In the genomic region with DNA sequence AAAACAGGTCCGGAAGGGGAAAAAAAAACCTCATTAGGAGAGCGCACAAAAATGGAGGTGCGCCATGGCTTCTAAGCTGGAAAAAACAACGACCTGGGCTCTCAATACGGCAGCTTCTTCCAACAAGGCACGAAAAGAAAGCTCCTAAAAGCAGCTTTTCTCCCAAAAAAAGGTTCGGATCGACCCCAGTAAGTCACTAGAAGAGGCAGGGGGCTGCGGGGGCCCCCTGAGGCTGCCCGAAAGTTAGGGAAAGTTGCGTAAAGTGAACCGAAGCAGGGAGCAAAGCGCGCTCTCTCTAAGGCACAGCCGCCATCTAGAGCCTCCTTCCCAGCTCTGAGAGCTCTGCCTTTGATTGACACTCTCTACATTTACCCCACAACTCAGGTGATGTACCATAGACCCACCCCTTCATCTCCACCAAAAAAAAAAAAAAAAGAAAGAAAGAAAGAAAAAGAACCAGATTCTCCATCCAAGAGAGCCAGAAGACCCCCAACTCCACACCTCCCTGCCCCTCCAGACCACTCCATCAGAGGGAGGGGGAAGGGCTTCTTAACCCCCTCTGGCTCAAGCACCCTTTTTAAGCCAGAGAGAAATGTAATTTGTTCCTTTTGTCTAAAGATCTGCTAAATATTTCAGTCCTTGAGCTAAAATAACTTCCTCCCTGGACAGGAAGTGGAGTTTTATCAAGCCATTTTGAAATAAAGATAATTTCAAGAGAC, we compare ENCODE assay signal across 8 mouse cellular contexts. TPM values are rescaled to one million over a fixed set of nuclear protein-coding genes. Genes with fewer than 3 reads are reported as not detected.
A peak's percentile ranks its signal among the peaks of the same experiment; 100 is the strongest.
DNase-seq lines count a peak whose midpoint lies in the region; ATAC-seq lines count a peak whose summit lies in the region.

A gene (minus strand): TSS at position 419 of the 719 bp plus-strand sequence.

- peaks cover 42% of the 10 kb centered on the region for H3K36me3 ChIP-seq in limb, embryonic 10.5 days
- H3K36me3 ChIP-seq in midbrain, embryonic 11.5 days (ENCODE audit: control insufficient read depth, insufficient read depth, low read length), result 0 out of 2 replicates have a peak, but pooled peaks cover under 1% of the 10 kb centered on the region

- no peaks in the 10 kb centered on the region for H3K9me3 ChIP-seq in limb, embryonic 10.5 days (replicated peaks)
- no peaks in the 10 kb centered on the region for H3K9me3 ChIP-seq in midbrain, embryonic 11.5 days (ENCODE audit: control insufficient read depth, low read length)

- peak; percentile 34 for ATAC-seq in activated CD4-positive, CD25-positive, alpha-beta regulatory T cell, adult 4 months
- ATAC-seq in inflammation-experienced regulatory T-cells, adult 6 months, result peak; percentile 48
- peak; percentile 47 for ATAC-seq in midbrain, embryonic 11.5 days (ENCODE audit: low FRiP score)

- peak; percentile 77 for DNase-seq in 3134 (ENCODE audit: extremely low read depth, insufficient read length, low spot score)
- DNase-seq in embryo, embryonic 10.5 days (ENCODE audit: low spot score), result peak; percentile 89
- peak; percentile 52 for DNase-seq in gastrocnemius, postnatal 25 days
- peak; percentile 80 for DNase-seq in limb, embryonic 10.5 days (ENCODE audit: low spot score)
- peak; percentile 97 for DNase-seq in midbrain, embryonic 11.5 days (ENCODE audit: low spot score, missing footprints)
- peak; percentile 53 to 64 for DNase-seq in spleen, adult 18-20 months

- whole genome bisulfite sequencing in limb, embryonic 10.5 days, result 0% methylated on average over 15 of the region's 15 CpGs
- under 1% methylated on average over 15 of the region's 15 CpGs for WGBS in midbrain, embryonic 11.5 days

- H3K27ac ChIP-seq in limb, embryonic 10.5 days, result peak within 1 kb of the TSS; percentile 96
- H3K27ac ChIP-seq in midbrain, embryonic 11.5 days (ENCODE audit: low read depth, low read length), result peak within 1 kb of the TSS; percentile 99

- peak within 1 kb of the TSS; percentile 95 for H3K9ac ChIP-seq in midbrain, embryonic 11.5 days (ENCODE audit: low read length)

- no peaks in the 10 kb centered on the region for H3K27me3 ChIP-seq in limb, embryonic 10.5 days (ENCODE audit: low read depth, poor library complexity, severe bottlenecking)
- H3K27me3 ChIP-seq in midbrain, embryonic 11.5 days (ENCODE audit: control insufficient read depth, insufficient read depth, low read length), result no peaks in the 10 kb centered on the region

- H3K4me3 ChIP-seq in limb, embryonic 10.5 days, result peak within 1 kb of the TSS; percentile 67
- H3K4me3 ChIP-seq in midbrain, embryonic 11.5 days (ENCODE audit: low read depth, low read length), result peak within 1 kb of the TSS; percentile 71

- peaks cover 6% of the 10 kb centered on the region for H3K4me1 ChIP-seq in limb, embryonic 10.5 days
- peaks cover 3% of the 10 kb centered on the region for H3K4me1 ChIP-seq in midbrain, embryonic 11.5 days (ENCODE audit: control insufficient read depth, insufficient read depth, low read length)

- H3K4me2 ChIP-seq in midbrain, embryonic 11.5 days, result peak within 1 kb of the TSS; percentile 73

RNA-seq across cellular contexts. Expression of the gene that starts here (rescaled TPM):
- 100 to 1,000 TPM; 136 to 151 TPM for polyA plus RNA-seq in activated CD4-positive, CD25-positive, alpha-beta regulatory T cell, adult 4 months (2017; shearing (Covaris generic))
- total RNA-seq in gastrocnemius, postnatal 25 days (2021), result 10 to 100 TPM; 30.2 to 38.4 TPM
- 100 to 1,000 TPM; 120 to 258 (median 210) TPM for polyA plus RNA-seq in inflammation-experienced regulatory T-cells, adult 6 months (2017; shearing (Covaris generic))
- 33.7 and 53.2 TPM in 2 replicates for polyA plus RNA-seq in limb, embryonic 10.5 days (2016; fragmentation: Nextera tagmentation; extraction: Ambion mirVana)
- polyA plus RNA-seq in midbrain, embryonic 11.5 days (2014; fragmentation: Nextera tagmentation; extraction: Ambion mirVana), result 41.7 and 42.6 TPM in 2 replicates

Comparison
In these comparisons a context has a peak if more than half of its experiments do, and no peak if none do; other contexts are left out.
1. Peak in every context shown above with its lines: DNase-seq, ATAC-seq, H3K4me3 ChIP-seq and H3K27ac ChIP-seq.